Mouse (Mus musculus): ENCODE measurements around the gene Pla2g12b.

- no peak for TF ChIP-seq CTCF (IDR thresholded peaks at IDR 0.05; ENCODE audit: borderline replicate concordance, insufficient read depth, low read depth, low read length)
- TF ChIP-seq POLR2A (IDR thresholded peaks at IDR 0.05; ENCODE audit: borderline replicate concordance, insufficient read depth, low read length): no peak
These were observed 36.1 kb downstream of the Pla2g12b start for GRCm38 (mm10) chr10:59439508-59439931.
